Mouse (Mus musculus): ENCODE results near the gene Rpgrip1l. TPM values are rescaled to one million over a fixed set of nuclear protein-coding genes. Genes with fewer than 3 reads are reported as not detected.

Gene Rpgrip1l
- polyA plus RNA-seq, 1 experiment = 8.1 TPM

- no peak for TF ChIP-seq CTCF (IDR thresholded peaks at IDR 0.05; ENCODE audit: extremely low read depth, insufficient read depth, low read length)
- TF ChIP-seq POLR2A (IDR thresholded peaks at IDR 0.05; ENCODE audit: extremely low read depth, insufficient read depth, low read length) = no peak
- Histone ChIP-seq H3K27ac (ENCODE audit: insufficient read depth, low read length) (no peak overlapping the region), H3K4me1 (ENCODE audit: control insufficient read depth, insufficient read depth, low read length) (peaks cover 7% of the 10 kb centered on the region; the same call in 1 of the 2 replicates), H3K4me3 (ENCODE audit: insufficient read depth, low read length) (no peak overlapping the region)
Observed at GRCm38 (mm10) chr8:91282655-91283054, 30.4 kb downstream of the Rpgrip1l start.

GRCm38 (mm10) chr8:91281545-91281944 is 31.5 kb downstream of the Rpgrip1l start:
- no peak overlapping the region for H3K27ac ChIP-seq (ENCODE audit: insufficient read depth, low read length)

GRCm38 (mm10) chr8:91280467-91281212 is 32.4 kb downstream of the Rpgrip1l start:
- TF ChIP-seq CTCF (IDR thresholded peaks at IDR 0.05; ENCODE audit: extremely low read depth, insufficient read depth, low read length) (no peak), POLR2A (IDR thresholded peaks at IDR 0.05; ENCODE audit: extremely low read depth, insufficient read depth, low read length) (no peak)
- no peak overlapping the region for H3K4me3 ChIP-seq (ENCODE audit: insufficient read depth, low read length)
- H3K27ac ChIP-seq (ENCODE audit: insufficient read depth, low read length) = no peak overlapping the region
- H3K4me1 ChIP-seq (ENCODE audit: control insufficient read depth, insufficient read depth, low read length) = peaks cover 7% of the 10 kb centered on the region; the same call in 1 of the 2 replicates

More at GRCm38 (mm10) chr8:91281545-91281944, 31.5 kb downstream of the Rpgrip1l start:
- H3K4me1 ChIP-seq (ENCODE audit: control insufficient read depth, insufficient read depth, low read length) = peaks cover 7% of the 10 kb centered on the region; the same call in 1 of the 2 replicates
- no peak for TF ChIP-seq POLR2A (IDR thresholded peaks at IDR 0.05; ENCODE audit: extremely low read depth, insufficient read depth, low read length)
- TF ChIP-seq CTCF (IDR thresholded peaks at IDR 0.05; ENCODE audit: extremely low read depth, insufficient read depth, low read length) = no peak
- no peak overlapping the region for H3K4me3 ChIP-seq (ENCODE audit: insufficient read depth, low read length)

- peaks cover 7% of the 10 kb centered on the region for H3K4me1 ChIP-seq (ENCODE audit: control insufficient read depth, insufficient read depth, low read length)
- no peak for TF ChIP-seq POLR2A (IDR thresholded peaks at IDR 0.05; ENCODE audit: extremely low read depth, insufficient read depth, low read length)
- no peak for TF ChIP-seq CTCF (IDR thresholded peaks at IDR 0.05; ENCODE audit: extremely low read depth, insufficient read depth, low read length)
- H3K27ac ChIP-seq (ENCODE audit: insufficient read depth, low read length) = no peak overlapping the region
- no peak overlapping the region for H3K4me3 ChIP-seq (ENCODE audit: insufficient read depth, low read length)
Observed at GRCm38 (mm10) chr8:91278060-91278459, 35.0 kb downstream of the Rpgrip1l start.

GRCm38 (mm10) chr8:91276337-91276736 is 36.7 kb downstream of the Rpgrip1l start:
- TF ChIP-seq CTCF (IDR thresholded peaks at IDR 0.05; ENCODE audit: extremely low read depth, insufficient read depth, low read length) = no peak
- TF ChIP-seq POLR2A (IDR thresholded peaks at IDR 0.05; ENCODE audit: extremely low read depth, insufficient read depth, low read length) = no peak
- no peak overlapping the region for H3K27ac ChIP-seq (ENCODE audit: insufficient read depth, low read length)
- H3K4me3 ChIP-seq (ENCODE audit: insufficient read depth, low read length) = no peak overlapping the region
- peaks cover 4% of the 10 kb centered on the region for H3K4me1 ChIP-seq (ENCODE audit: control insufficient read depth, insufficient read depth, low read length)

- peaks cover 1% of the 10 kb centered on the region for H3K4me1 ChIP-seq (ENCODE audit: control insufficient read depth, insufficient read depth, low read length)
- TF ChIP-seq POLR2A (IDR thresholded peaks at IDR 0.05; ENCODE audit: extremely low read depth, insufficient read depth, low read length) (no peak), CTCF (IDR thresholded peaks at IDR 0.05; ENCODE audit: extremely low read depth, insufficient read depth, low read length) (no peak)
- H3K4me3 ChIP-seq (ENCODE audit: insufficient read depth, low read length) = no peak overlapping the region
- H3K27ac ChIP-seq (ENCODE audit: insufficient read depth, low read length) = peak overlapping the region; percentile 39; the same call in 1 of the 2 replicates
Observed at GRCm38 (mm10) chr8:91273493-91273892, 39.6 kb downstream of the Rpgrip1l start.

GRCm38 (mm10) chr8:91269374-91269958 is 43.6 kb downstream of the Rpgrip1l start:
- Histone ChIP-seq H3K4me1 (ENCODE audit: control insufficient read depth, insufficient read depth, low read length) (no peaks in the 10 kb centered on the region; the same call in 1 of the 2 replicates), H3K27ac (ENCODE audit: insufficient read depth, low read length) (no peak overlapping the region), H3K4me3 (ENCODE audit: insufficient read depth, low read length) (no peak overlapping the region)
- no peak for TF ChIP-seq POLR2A (IDR thresholded peaks at IDR 0.05; ENCODE audit: extremely low read depth, insufficient read depth, low read length)
- TF ChIP-seq CTCF (IDR thresholded peaks at IDR 0.05; ENCODE audit: extremely low read depth, insufficient read depth, low read length) = no peak

GRCm38 (mm10) chr8:91264564-91264963 is 48.5 kb downstream of the Rpgrip1l start:
- Histone ChIP-seq H3K4me1 (ENCODE audit: control insufficient read depth, insufficient read depth, low read length) (no peaks in the 10 kb centered on the region), H3K4me3 (ENCODE audit: insufficient read depth, low read length) (no peak overlapping the region), H3K27ac (ENCODE audit: insufficient read depth, low read length) (no peak overlapping the region)
- no peak for TF ChIP-seq POLR2A (IDR thresholded peaks at IDR 0.05; ENCODE audit: extremely low read depth, insufficient read depth, low read length)
- no peak for TF ChIP-seq CTCF (IDR thresholded peaks at IDR 0.05; ENCODE audit: extremely low read depth, insufficient read depth, low read length)

GRCm38 (mm10) chr8:91263939-91264338 is 49.1 kb downstream of the Rpgrip1l start:
- Histone ChIP-seq H3K4me3 (ENCODE audit: insufficient read depth, low read length) (no peak overlapping the region), H3K27ac (ENCODE audit: insufficient read depth, low read length) (no peak overlapping the region), H3K4me1 (ENCODE audit: control insufficient read depth, insufficient read depth, low read length) (no peaks in the 10 kb centered on the region)
- TF ChIP-seq POLR2A (IDR thresholded peaks at IDR 0.05; ENCODE audit: extremely low read depth, insufficient read depth, low read length) (no peak), CTCF (IDR thresholded peaks at IDR 0.05; ENCODE audit: extremely low read depth, insufficient read depth, low read length) (no peak)

- TF ChIP-seq CTCF (IDR thresholded peaks at IDR 0.05; ENCODE audit: extremely low read depth, insufficient read depth, low read length) (no peak), POLR2A (IDR thresholded peaks at IDR 0.05; ENCODE audit: extremely low read depth, insufficient read depth, low read length) (no peak)
- H3K27ac ChIP-seq (ENCODE audit: insufficient read depth, low read length) = no peak overlapping the region
- no peaks in the 10 kb centered on the region for H3K4me1 ChIP-seq (ENCODE audit: control insufficient read depth, insufficient read depth, low read length)
- H3K4me3 ChIP-seq (ENCODE audit: insufficient read depth, low read length) = no peak overlapping the region
Observed at GRCm38 (mm10) chr8:91261598-91261997, 51.5 kb downstream of the Rpgrip1l start.

All from cortical plate, adult 2 months (tissue).